Mouse (Mus musculus) cerebellum, postnatal 4 days (tissue): ENCODE measurements around the gene Hist1h2bf.
"Not testable (repeated sequence)": the region's sequence is repeated elsewhere in the genome, so short reads cannot be mapped to it uniquely, and the experiment has no call there.

Experiments used
- DNase-seq, 2 experiments: peaks; one replicate each; pipeline ENCODE4 v3.0.0; 2022; ENCODE audit warnings: low spot score in 2 of 2, mixed read lengths in 1 of 2

Hist1h2bf gene

DNA sequence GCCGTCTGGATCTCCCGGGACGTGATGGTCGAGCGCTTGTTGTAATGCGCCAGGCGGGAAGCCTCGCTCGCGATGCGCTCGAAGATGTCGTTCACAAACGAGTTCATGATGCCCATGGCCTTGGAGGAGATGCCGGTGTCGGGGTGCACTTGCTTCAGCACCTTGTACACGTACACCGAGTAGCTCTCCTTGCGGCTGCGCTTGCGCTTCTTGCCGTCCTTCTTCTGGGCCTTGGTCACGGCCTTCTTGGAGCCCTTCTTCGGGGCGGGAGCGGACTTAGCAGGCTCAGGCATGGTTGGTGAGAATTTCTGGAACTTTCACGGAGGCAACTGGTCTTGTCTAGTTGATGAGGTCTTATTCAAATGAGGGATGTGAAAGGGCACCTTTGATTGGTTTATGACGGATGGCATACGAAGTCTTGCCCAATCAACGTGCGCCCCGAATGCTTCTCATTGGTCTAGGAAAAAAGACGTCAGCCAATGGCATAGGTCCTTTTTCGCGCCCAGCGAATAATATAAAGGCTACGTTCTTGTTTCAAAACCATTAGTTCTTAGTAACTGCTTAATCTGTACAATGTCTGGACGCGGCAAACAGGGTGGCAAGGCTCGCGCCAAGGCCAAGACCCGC lies at the start of gene Hist1h2bf, which contains the start of gene Hist1h2ad:
Hist1h2bf (minus strand) TSS at position 299 of the 627 bp plus-strand sequence.
Hist1h2ad (plus strand) TSS at position 484 of the 627 bp plus-strand sequence.
- peak; percentile 69 to 87 for DNase-seq

DNA sequence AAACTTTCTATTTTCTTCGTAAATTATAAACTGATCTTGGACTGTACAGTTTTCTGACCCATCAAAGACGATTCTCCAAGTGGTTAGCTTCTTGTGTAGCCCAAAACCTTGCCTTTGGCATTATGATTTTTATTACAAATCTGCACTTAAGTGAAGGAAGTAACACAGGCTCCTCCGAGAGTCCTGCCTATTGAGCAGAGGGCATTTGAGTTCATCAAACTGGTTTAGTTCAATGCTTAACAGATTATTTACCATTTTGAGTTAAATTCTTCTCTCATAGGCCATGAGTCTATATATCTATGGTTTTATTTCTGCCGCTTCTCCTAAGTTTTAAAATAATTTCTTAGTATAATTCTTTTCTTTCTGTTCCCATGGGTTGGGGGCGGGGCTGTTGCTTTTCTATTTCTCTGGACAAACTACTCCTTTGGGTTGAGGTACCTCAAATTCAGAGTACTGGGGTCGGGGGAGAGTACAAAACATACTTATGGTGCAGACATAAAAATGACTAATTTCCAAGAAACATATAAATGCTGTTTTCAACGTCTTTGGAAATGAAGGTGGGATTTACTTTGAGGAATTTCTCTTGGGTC lies 49.0 kb upstream of the Hist1h2bf start:
- DNase-seq, result no peak

DNA sequence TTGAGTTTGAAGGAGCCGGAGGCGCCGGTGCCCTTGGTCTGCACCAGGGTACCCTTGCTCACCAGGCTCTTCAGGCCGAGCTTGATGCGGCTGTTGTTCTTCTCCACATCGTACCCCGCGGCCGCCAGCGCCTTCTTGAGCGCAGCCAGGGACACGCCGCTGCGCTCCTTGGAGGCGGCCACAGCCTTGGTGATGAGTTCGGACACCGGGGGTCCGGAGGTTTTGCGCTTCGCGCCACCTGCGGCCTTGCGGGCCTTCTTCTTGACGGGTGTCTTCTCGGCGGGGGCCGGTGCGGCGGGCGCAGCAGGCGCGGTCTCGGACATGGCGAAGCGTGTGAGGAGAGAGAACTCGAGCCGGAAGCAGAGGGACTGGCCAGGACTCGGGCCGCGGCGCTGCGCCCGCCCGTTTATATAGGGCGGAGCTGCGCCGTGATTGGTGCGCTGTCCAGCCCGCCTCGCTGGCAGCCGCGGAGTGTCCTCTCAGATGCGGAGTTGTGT lies 48.2 kb upstream of the Hist1h2bf start, which contains the start of gene Hist1h1e:
Hist1h1e (minus strand) TSS at position 384 of the 497 bp plus-strand sequence.
- DNase-seq, result peak; percentile 71 to 90

DNA sequence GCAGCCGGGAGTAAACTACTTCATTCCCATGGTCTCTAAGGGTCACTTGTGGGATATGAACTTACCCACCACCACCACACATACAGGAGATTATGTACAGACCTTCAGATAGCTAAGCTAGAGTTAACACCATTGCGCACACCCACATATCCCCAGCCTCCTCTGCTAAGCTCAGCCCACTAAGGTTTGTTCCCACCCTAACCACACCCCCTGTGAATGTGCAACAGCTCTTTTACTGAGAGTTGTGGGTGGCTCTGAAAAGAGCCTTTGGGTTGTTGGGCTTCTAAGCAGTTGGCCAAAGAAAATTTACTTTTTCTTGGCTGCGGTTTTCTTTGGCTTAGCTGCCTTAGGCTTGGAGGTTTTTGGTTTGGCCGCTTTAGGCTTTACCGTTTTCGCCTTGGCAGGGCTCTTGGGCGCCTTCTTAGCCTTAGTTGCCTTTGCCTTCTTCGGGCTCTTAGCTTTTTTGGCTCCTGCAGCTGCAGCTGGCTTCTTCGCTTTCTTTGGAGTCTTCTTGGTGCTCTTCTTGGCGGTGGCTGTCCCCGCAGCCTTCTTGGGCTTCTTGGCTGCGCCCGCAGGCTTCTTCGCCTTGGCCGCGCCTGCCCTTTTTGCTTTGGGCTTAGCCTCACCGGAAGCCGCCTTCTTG lies 47.7 kb upstream of the Hist1h2bf start:
- peak in 1 of 2 experiments; percentile 51 for DNase-seq

DNA sequence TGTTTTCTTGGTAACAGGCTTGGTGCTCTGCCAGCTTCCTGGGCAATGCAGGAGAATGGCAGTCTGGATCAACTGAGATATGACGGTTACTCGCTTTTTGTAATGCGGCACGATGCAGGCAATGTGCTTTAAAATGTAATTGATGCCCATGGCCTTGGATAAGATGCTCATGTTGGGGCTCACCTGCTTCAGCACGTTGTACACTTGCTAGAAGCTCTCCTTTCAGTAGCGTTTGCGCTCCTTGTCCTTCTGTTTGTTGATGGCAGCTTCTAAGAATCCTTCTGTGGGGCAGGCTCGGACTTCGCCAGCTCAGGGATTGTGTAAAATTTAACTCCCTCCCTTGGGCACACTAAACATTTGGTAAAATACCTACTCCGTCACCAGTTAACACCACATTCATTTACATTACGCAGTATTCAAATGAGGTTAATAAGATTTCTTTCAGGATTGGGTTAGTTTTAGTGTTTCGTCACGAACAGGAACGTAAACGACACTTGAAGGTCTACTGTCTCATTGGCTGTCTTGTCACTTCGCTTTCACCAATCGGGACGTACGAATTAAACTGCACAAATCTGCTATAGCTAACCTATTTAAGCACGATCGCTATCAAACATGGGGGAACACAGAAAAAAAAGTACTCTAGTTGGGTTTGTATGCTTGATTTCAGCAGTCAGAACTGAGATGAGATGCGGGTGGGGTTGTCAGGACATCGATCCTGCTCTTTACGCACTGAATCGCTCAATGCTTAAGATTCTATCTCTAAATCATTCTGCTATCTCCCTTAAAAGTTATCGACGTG lies 46.9 kb upstream of the Hist1h2bf start, which contains the start of gene Hist1h2be:
Hist1h2be (minus strand) TSS at position 392 of the 799 bp plus-strand sequence.
- DNase-seq, result peak in 1 of 2 experiments; percentile 53

DNA sequence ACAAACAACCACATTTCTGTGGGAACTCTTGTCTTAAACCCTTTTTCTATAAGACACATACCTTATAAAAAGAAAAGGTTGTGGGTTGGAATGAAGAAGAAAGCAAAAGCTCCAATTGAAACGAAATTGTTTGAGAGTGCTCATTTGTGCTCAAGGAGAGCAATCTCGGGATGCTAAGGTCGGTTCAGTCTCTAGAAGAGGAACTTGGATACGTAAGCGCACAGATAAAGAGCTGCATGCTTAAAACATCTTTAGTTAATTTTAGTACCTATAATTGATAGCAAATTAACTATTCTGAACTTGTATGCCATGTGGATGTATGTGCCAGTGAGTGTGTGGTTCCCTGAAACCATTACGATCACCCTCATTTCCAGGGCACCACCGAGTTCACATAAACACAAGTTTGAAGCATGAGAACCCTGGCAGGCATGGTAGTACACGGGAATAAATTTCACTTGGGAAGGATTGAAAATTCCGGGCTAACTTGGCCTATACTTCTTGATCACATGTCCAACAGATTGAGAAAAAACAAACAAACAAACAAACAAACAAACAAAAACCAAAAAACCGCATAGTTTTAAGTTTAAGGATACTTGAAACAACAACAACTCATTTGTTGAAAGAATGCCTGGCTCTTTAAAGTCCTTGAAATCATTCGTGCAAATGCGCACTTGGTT lies 46.2 kb upstream of the Hist1h2bf start:
- no peak for DNase-seq

DNA sequence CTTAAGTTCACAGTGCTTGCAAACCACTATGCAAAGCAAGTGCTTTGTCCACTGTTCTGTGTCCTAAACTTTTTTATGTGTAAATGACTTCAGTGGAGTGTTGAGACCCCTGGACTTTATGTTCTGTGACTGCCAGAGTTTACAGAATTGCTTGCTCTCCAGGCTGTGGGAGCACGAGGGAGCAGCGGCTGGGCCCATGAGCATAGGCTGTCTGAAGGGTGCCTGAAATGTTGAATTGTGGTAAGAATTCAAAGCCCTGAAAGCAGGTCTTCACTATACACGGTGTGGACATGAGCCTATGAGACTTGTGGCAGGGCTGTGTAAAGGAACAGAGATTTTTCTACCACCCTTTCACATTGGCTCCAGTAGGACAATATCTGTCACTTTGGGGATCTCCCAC lies 37.6 kb upstream of the Hist1h2bf start:
- DNase-seq, result no peak

DNA sequence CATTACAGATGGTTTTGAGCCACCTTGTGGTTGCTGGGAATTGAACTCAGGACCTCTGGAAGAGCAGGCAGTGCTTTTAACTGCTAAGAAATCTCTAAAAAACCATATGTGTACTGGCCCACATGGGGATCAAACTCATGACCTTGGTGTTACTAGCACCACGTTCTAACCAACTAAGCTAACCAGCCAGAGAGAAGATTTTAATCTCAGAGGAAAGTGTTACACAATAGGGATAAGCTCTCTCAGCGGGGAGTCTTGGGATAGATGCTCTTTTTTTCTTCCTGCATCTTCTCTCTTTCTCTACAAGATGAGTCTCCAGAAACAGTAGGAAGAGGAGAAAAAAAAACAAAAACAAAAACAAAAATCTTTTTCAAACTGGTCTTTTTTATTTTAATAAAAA lies 36.4 kb upstream of the Hist1h2bf start:
- DNase-seq, result no peak

DNA sequence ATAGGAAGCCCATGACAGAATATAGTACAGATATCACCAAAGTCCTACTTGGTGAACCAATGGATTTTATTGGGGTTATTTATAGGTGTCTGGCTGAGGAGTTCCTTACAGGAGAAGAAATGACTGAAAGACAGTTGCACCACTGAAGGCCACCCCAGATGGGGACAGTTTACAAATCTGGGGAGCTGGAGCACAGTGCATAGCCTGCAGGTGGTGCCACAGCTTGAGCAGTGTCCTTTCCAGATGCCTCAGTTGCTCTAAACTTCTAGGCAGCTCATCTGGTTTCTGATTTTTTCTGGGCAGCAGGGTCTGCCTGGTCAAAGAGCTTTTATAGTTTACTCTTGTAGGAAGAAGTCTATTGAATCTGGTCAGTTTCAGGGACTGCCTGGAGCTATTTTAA lies 35.8 kb upstream of the Hist1h2bf start:
- DNase-seq, result no peak

DNA sequence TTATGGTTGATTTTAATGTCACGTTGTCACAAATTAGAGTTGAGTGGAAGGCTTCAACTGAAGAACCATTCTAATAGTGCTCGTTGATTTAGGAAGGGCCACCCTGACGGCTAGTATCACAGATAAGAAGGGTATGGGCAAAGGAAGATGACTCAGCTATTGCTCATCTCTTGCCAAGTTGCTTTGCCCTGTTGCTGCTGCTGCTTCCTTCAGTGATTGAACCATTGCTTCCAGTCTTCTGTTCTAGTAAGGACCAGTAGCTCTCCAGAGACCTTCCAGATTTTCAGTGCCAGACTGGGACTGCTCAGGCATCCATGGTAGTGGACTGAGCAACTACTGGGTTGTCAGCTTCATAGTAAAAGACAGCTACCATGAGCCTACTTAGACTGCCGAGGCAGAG lies 35.2 kb upstream of the Hist1h2bf start:
- DNase-seq, result no peak

DNA sequence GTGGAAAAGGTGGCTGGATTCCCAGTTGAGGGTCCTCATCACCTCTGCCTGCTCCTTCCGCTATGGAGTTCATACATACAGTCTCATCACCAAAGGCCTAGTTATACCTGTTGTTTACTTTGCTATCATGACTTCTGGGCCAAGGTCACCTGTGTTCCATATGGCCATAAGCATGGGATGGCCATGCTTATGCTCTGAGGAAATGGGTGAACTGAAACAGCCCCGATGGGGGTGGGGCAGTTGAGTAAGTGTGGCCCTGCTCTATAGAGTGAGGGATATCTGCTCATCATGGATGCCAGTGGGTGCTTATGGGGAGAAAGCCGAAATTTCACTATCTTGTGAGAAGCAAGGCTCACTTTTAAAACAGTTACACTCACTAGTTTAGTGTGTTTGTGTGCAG lies 31.1 kb upstream of the Hist1h2bf start:
- no peak for DNase-seq

DNA sequence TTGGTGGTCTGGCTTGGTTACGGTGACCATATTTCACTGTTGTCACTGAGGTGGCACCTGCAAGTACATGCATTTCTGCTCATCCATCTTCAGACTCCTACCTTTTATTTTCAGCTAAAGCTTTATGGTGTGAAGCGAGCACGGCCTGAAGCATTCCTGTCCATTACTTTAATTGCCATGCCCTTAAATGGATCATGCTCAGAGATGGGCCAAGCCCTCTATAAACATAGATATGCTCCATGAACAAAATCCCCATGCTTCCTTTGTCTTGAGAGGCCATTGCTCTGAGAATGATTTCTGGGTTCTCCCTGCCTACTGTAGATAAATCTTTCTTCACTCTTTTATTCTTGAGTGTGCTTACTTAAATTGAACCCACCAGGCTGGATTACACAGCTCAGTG lies 30.5 kb upstream of the Hist1h2bf start:
- no peak for DNase-seq

DNA sequence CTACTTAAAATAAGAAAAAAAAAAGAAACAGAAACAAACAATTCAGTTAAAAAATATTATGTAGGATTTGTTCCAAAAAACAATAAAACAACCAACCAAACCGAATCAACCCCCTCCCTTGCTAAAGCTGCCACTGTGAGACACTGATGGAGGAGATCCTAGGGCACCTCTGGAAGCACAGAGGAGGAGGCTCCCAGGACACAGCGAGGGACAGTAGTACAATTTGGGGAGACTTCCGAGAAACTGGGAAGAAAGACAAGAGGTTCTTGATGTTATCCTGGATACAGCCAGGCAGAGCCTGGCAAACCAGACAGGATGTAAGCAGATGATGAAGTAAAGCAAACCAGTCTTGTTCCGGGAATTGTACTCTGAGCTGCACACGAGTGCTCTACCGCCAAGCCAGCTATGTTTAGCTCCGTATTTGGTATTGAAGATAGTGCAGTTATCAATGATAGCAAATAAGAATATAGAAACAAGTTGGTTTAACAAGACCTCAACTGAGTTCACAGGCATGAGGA lies 29.2 kb upstream of the Hist1h2bf start:
- DNase-seq, result no peak

DNA sequence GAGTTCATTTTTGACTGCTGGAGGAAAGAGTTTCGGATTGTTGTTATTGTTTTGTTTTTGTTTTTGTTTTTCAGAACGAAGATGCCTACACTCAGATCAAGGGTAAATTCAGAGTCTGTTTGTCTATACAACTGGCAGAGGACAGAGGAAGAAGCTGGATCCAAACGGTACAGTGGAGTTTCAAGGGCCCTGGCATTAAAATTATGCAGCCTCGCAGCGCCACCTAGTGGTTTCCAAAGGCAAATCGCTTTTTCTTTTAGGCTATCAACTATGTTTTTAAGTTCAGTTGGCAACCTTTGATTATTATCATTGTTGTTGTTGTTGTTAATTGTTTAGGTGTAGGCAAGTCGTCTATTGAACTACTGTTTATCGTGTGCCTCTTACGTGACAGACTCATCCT lies 24.0 kb upstream of the Hist1h2bf start:
- DNase-seq, result peak; percentile 63 to 76

DNA sequence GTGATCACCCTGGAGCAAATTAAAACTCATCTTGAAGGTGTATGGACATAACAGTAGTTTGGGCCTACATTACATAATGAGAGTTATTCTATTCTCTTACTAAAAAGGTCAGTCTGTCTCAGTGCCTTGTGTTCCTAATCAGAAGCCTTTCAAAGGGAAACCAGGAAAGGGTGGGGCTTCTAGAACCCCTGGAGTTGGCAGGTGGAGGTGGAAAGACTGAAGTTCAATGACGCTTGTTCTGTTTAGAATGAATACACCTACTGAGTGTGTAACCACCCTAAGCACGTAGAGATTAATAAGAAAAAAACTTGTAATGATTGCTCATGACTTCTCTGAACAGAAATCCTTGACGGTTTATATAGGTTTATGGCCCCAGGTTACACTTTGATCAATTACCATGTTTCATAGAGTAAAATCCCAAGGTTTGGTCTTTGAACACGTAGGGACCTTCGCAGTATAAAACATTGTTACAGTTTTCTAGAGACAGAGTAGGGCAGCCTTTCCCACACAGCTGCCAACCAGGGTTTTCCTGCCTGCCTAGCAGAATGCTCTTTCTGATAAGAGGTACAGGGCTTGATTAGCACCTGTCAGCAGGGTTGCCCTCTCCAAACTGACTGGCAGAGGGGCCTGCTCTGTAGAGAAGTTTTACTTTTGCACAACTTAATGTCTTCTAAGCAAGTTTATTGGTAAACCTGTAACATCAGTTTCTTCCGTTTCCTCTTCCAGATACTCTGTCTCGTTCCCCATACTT lies 21.8 kb upstream of the Hist1h2bf start:
- DNase-seq, result no peak

DNA sequence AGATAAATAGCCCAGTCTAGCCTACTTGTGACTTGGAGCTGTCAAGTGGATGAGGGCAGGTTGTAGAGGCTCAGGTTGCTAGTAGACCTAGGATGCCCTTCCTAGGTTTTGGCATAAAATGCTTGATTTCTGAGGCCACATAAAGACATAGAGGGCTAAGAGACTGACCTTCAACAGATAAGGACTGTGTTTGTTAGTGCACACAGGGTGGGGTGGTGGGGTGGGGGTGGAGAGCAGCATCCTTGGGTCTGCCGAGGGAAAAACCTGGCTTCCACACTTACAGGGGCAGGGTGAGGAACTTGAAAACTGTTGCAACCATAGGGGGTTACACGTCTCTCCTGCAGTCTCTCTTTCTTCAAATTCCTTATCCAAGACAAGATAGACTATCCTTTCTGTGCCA lies 21.2 kb upstream of the Hist1h2bf start:
- DNase-seq, result no peak

DNA sequence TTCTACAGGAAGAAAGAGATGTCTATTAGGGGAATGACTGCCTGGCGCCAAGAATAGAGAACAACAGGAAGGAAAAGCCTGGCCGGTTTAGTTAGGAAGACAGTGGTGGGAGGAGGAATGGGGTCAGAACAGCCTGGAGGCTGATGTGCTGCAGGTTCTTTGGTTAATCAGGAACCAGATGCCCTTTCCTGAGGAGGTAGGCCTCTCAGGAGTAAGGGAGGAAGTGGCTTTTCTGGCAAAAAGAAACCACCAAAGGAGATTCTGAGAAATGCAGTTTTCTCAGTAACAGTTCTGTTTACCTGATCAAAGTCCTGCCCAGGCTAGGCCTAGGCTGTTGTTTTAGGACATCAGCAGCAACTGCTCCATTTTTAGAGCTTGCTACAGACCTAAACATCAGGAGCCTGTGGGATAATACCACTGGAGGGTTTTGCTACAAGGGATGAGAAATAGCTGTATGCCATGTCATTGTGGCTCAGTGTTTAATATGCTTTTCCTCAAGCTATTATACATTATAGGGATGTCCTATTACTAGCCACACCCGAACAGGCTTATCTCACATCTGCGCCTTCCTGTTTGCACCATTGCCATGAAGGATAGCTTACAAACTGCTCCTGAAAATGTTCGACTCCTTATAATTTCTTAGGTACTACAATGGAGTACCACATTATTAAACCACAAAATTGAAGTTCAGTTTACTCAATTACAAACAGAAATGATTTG lies 19.2 kb upstream of the Hist1h2bf start:
- no peak for DNase-seq

DNA sequence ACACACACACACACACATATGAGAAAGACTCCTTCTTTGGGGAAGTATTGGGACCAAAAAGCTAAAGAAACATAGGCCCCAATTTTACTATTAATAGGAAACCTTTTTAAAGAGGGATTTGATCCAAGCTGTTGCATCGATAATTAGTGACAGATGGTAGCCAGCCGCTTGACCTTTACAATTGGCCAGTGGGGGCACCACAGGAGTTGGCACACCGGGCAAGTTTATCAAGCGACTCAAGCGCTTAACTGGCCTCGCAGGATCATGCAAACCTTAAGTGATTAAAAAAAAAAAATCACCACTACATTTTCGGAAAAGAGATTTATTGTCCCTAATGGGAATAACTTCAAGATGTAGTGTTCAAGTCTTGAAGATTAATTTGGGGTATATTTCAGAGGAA lies 18.6 kb upstream of the Hist1h2bf start:
- no peak for DNase-seq

DNA sequence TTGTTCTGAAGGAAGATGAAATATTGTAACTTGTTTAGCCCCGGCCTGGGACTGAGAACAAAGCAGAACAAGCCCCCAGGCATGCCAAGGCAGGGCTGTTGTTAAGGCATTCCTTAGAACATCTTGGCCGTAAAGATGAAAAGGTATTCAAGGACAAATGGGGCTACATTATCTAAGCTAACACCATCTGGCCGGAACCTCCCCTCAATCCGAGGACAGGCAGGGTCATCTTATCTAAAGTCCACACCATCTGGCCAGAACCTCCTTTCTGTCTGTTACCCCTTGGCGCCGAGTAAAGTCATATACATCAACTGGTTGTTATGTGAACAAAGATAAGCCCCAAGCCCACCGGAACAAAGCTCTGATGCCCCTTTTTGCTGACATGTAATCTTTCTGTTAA lies 17.9 kb upstream of the Hist1h2bf start:
- DNase-seq, result not testable (repeated sequence)

DNA sequence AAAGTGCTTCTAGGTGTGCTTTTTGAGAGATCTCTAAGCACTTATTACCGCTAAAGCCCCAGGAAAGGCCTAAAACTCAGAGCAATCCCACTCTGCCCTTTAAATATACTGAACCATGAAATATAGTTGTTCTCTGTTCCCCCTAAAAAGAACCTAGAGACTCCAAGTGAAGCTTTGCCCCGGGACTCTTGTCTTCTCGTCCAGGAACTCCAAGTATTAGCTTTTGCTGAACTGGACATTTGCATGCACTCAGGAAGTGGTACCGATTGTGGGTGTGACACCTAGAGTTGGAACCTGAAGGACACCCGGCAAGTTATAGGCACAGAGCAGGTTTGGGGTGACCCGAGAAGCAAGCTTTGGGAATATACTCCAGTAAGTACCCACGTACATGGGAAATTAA lies 17.2 kb upstream of the Hist1h2bf start:
- DNase-seq, result no peak
